Comparison of ENCODE assay signal across 16 mouse cellular contexts in the genomic region with DNA sequence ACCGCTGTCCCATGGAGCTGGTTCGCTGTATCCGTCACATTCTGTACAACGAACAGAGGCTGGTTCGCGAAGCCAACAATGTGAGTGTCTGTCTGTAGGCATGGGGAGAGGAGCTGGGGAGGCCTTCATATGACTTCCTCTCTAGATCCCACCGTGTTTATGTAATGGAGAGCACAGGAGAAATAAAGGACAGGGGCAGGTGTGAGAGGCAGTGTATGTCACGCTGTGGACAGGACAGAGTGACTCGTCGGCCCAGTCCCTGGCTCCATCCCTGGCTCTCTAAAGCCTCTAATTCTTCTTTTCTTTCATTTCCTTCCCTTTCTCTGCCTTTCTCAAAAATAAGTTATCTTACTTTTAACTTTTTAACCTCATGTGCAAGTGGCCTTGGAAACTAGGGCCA.
"Had no signal": no experiment of that assay in that cellular context is flagged by ENCODE, and none has a peak within 500 bp of the region (broad histone marks: within the 10 kb centered on the region; RNA-seq: fewer than 3 reads in every experiment).

No protein-coding gene starts in this region.

- H3K36me3 ChIP-seq: midbrain, embryonic 10.5 days; midbrain, embryonic 12.5 days; neural tube, embryonic 12.5 days had no signal

- H3K27ac ChIP-seq: liver, embryonic 14.5 days; midbrain, embryonic 10.5 days; midbrain, embryonic 12.5 days; neural tube, embryonic 12.5 days had no signal

- H3K4me2 ChIP-seq: lung, embryonic 14.5 days; midbrain, embryonic 12.5 days; neural tube, embryonic 12.5 days had no signal

- H3K9me3 ChIP-seq: midbrain, embryonic 10.5 days; midbrain, embryonic 12.5 days; neural tube, embryonic 12.5 days had no signal

- H3K9ac ChIP-seq: liver, embryonic 14.5 days; lung, embryonic 14.5 days; midbrain, embryonic 12.5 days; neural tube, embryonic 12.5 days had no signal

- DNase-seq: lung, adult 18-20 months; lung, embryonic 14.5 days; lung, postnatal 10 days; lung, postnatal 4 days; midbrain, embryonic 14.5 days; right cerebral cortex, postnatal 25 days; right cerebral cortex, postnatal 4 days; spleen, adult 18-20 months; thymus, adult 18-20 months; thymus, postnatal 14 days; thymus, postnatal 36 days had no signal

- ATAC-seq: midbrain, embryonic 16.5 days had no signal

- H3K4me3 ChIP-seq: midbrain, embryonic 10.5 days; midbrain, embryonic 12.5 days; neural tube, embryonic 12.5 days had no signal
